In the genomic region with DNA sequence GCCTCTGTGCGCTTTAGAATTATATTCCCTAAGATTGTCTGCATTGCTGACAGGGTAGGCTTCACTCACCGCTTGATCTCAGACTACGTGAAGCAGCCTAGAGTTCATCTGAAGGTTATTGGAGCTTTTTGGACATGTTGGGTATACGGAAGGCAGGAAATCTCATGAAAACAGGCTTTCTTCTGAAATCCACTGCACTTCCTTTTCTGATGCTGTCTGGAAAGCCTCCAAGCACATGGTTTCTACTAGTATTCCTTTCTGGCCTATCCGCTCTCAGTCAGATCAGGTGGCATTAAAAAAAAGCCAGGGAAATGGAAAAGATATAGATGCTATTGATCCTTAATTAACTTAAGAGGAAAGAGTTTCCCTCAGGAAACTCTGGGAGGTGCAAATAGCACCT, we compare ENCODE assay signal across 10 mouse cellular contexts.
DNase-seq lines count a peak whose midpoint lies in the region; ATAC-seq and TF ChIP-seq lines count a peak whose summit lies in the region.
"Had no signal": no experiment of that assay in that cellular context is flagged by ENCODE, and none has a peak within 500 bp of the region (broad histone marks: within the 10 kb centered on the region; RNA-seq: fewer than 3 reads in every experiment).

No protein-coding gene starts in this region.

- WGBS in kidney, embryonic 16.5 days = 59% methylated on average over 5 of the region's 5 CpGs
- 35% methylated on average over 5 of the region's 5 CpGs for WGBS in embryonic facial prominence, embryonic 13.5 days
- WGBS in intestine, embryonic 16.5 days = 58% methylated on average over 5 of the region's 5 CpGs

- H3K36me3 ChIP-seq in kidney, embryonic 16.5 days (ENCODE audit: insufficient read depth, low read length) = no peaks in the 10 kb centered on the region
- no peaks in the 10 kb centered on the region for H3K36me3 ChIP-seq in embryonic facial prominence, embryonic 13.5 days
- no peaks in the 10 kb centered on the region for H3K36me3 ChIP-seq in intestine, embryonic 16.5 days (ENCODE audit: control insufficient read depth, insufficient read depth, low read length)
- no peaks in the 10 kb centered on the region for H3K36me3 ChIP-seq in myocyte (ENCODE audit: control insufficient read depth, insufficient read depth)
- H3K36me3 ChIP-seq: forebrain, embryonic 15.5 days had no signal

- DNase-seq in kidney, adult 11 months = no peak
- DNase-seq in right cerebral cortex, postnatal 36 days (ENCODE audit: low spot score in 2 of 2) = no peak
- DNase-seq in urinary bladder, postnatal 36 days (ENCODE audit: low spot score in 2 of 2) = no peak
- DNase-seq: adrenal gland, adult 8-10 months; cerebellum, postnatal 14 days had no signal

- ATAC-seq in kidney, embryonic 16.5 days (ENCODE audit: low FRiP score, low TSS enrichment) = no peak
- ATAC-seq in embryonic facial prominence, embryonic 13.5 days (ENCODE audit: insufficient number of reproducible peaks, insufficient read depth, low FRiP score, low TSS enrichment, low read depth) = no peak
- ATAC-seq in intestine, embryonic 16.5 days = no peak
- ATAC-seq: forebrain, embryonic 15.5 days had no signal

- no peaks in the 10 kb centered on the region for H3K27me3 ChIP-seq in kidney, embryonic 16.5 days (ENCODE audit: insufficient read depth, low read length)
- H3K27me3 ChIP-seq in embryonic facial prominence, embryonic 13.5 days = no peaks in the 10 kb centered on the region
- H3K27me3 ChIP-seq in intestine, embryonic 16.5 days (replicated peaks; ENCODE audit: control insufficient read depth, insufficient read depth, low read length) = no peaks in the 10 kb centered on the region
- H3K27me3 ChIP-seq in myocyte (ENCODE audit: control insufficient read depth, insufficient read depth, insufficient read length) = no peaks in the 10 kb centered on the region
- H3K27me3 ChIP-seq: forebrain, embryonic 15.5 days had no signal

- no peak overlapping the region for H3K9ac ChIP-seq in kidney, embryonic 16.5 days (replicated peaks; ENCODE audit: low read length)
- peak overlapping the region; percentile 49; the same call in 1 of the 2 replicates for H3K9ac ChIP-seq in embryonic facial prominence, embryonic 13.5 days
- no peak overlapping the region for H3K9ac ChIP-seq in intestine, embryonic 16.5 days (ENCODE audit: low read depth, low read length)
- H3K9ac ChIP-seq: forebrain, embryonic 15.5 days had no signal

- no peaks in the 10 kb centered on the region for H3K9me3 ChIP-seq in kidney, embryonic 16.5 days (ENCODE audit: low read length)
- no peaks in the 10 kb centered on the region for H3K9me3 ChIP-seq in embryonic facial prominence, embryonic 13.5 days
- H3K9me3 ChIP-seq in intestine, embryonic 16.5 days (ENCODE audit: control insufficient read depth, low read length) = no peaks in the 10 kb centered on the region
- H3K9me3 ChIP-seq: forebrain, embryonic 15.5 days had no signal

- no peak overlapping the region for H3ac ChIP-seq in myocyte (ENCODE audit: control insufficient read depth, insufficient read length)

- H3K79me2 ChIP-seq in myocyte (ENCODE audit: control insufficient read depth, insufficient read depth) = peaks cover 67% of the 10 kb centered on the region

- peak overlapping the region; percentile 11 for H3K27ac ChIP-seq in kidney, embryonic 16.5 days (ENCODE audit: low read length)
- H3K27ac ChIP-seq in embryonic facial prominence, embryonic 13.5 days = 0 out of 2 replicates have a peak overlapping the region, but pooled peaks have one; percentile 4
- H3K27ac ChIP-seq in intestine, embryonic 16.5 days (ENCODE audit: low read length) = peak overlapping the region; percentile 53
- H3K27ac ChIP-seq: forebrain, embryonic 15.5 days had no signal

- H3K4me3 ChIP-seq in kidney, embryonic 16.5 days (ENCODE audit: low read length) = no peak overlapping the region
- H3K4me3 ChIP-seq in embryonic facial prominence, embryonic 13.5 days = peak overlapping the region; percentile 58
- peak overlapping the region; percentile 27 for H3K4me3 ChIP-seq in intestine, embryonic 16.5 days (ENCODE audit: low read length)
- H3K4me3 ChIP-seq in myocyte = peak overlapping the region; percentile 89
- H3K4me3 ChIP-seq: forebrain, embryonic 15.5 days had no signal

- H3K4me2 ChIP-seq in kidney, embryonic 16.5 days (replicated peaks; ENCODE audit: low read depth, low read length) = peak overlapping the region; percentile 81; the same call in 1 of the 2 replicates
- H3K4me2 ChIP-seq in embryonic facial prominence, embryonic 13.5 days = peak overlapping the region; percentile 81
- H3K4me2 ChIP-seq in intestine, embryonic 16.5 days (ENCODE audit: low read depth, low read length) = peak overlapping the region; percentile 17
- peak overlapping the region; percentile 98 for H3K4me2 ChIP-seq in myocyte (ENCODE audit: low read depth)
- H3K4me2 ChIP-seq: forebrain, embryonic 15.5 days had no signal

- H3K4me1 ChIP-seq in kidney, embryonic 16.5 days (ENCODE audit: insufficient read depth, low read length) = peaks cover 14% of the 10 kb centered on the region
- peaks cover 23% of the 10 kb centered on the region for H3K4me1 ChIP-seq in embryonic facial prominence, embryonic 13.5 days
- 0 out of 2 replicates have a peak, but pooled peaks cover 3% of the 10 kb centered on the region for H3K4me1 ChIP-seq in intestine, embryonic 16.5 days (ENCODE audit: control insufficient read depth, insufficient read depth, low read length)

- TF ChIP-seq POLR2A in myocyte (IDR thresholded peaks at IDR 0.05; ENCODE audit: insufficient read length, low read depth) = no peak

TF ChIP-seq in myocyte, 11 proteins besides CTCF, POLR2A, EP300 and RAD21:
- TF ChIP-seq E2F4 (IDR thresholded peaks at IDR 0.05; ENCODE audit: insufficient read depth) = no peak
- no peak for TF ChIP-seq REST (IDR thresholded peaks at IDR 0.05; ENCODE audit: insufficient read depth, insufficient read length)
- TF ChIP-seq MAX (IDR thresholded peaks at IDR 0.05; ENCODE audit: low read depth) = no peak
- TF ChIP-seq MYOG (IDR thresholded peaks at IDR 0.05; ENCODE audit: control insufficient read depth in 1 of 3, insufficient read depth in 1 of 3, insufficient read length in 2 of 3, low read depth in 2 of 3) = no peak
- no peak for TF ChIP-seq CEBPB (IDR thresholded peaks at IDR 0.05; ENCODE audit: insufficient read depth, poor library complexity, severe bottlenecking)
- TF ChIP-seq USF1 (IDR thresholded peaks at IDR 0.05; ENCODE audit: low read depth) = no peak
- TF ChIP-seq SRF (IDR thresholded peaks at IDR 0.05; ENCODE audit: control insufficient read depth, insufficient read length, low read depth) = no peak
- no peak for TF ChIP-seq TCF12 (IDR thresholded peaks at IDR 0.05; ENCODE audit: insufficient read depth, poor library complexity, severe bottlenecking)
- no peak for TF ChIP-seq TCF3 (IDR thresholded peaks at IDR 0.05; ENCODE audit: insufficient read length, low read depth)
- no peak for TF ChIP-seq POLR2AphosphoS2 (IDR thresholded peaks at IDR 0.05; ENCODE audit: insufficient read length, low read depth)
- no peak for TF ChIP-seq MYOD1 (IDR thresholded peaks at IDR 0.05; ENCODE audit: control insufficient read depth in 1 of 3, insufficient read length in 2 of 3, low read depth in 2 of 3)

Comparison
In these comparisons a context has a peak if more than half of its experiments do, and no peak if none do; other contexts are left out.
1. H3K4me2 ChIP-seq: peak in every context shown above with its lines; median percentile 98 in myocyte; 81 in kidney, embryonic 16.5 days; 81 in embryonic facial prominence, embryonic 13.5 days; 17 in intestine, embryonic 16.5 days.